Mouse (Mus musculus): ENCODE data around the gene Epha6. TPM values are rescaled to one million over a fixed set of nuclear protein-coding genes. Genes with fewer than 3 reads are reported as not detected.

The Epha6 gene
- polyA plus RNA-seq, 1 experiment from 2014 or later = 9.1 TPM

DNA sequence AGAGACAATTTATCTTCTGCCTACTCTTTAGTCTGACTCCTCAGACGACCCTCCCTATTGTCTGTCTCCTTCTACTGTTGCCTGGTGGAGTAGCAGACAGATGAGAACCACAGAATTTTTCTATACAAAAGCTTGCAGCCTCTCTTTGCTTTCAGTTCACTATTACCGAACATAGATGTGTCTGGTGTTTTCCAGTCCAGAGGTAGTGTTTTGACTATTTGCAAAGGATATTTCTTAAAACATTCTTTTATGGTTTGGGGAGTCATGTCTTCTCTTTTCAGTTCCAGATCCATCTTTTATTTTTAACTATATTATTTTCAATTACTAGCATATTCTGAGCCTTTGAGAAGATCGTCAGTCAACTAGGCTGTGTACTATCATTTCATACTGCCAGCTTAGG, 989.7 kb downstream of the Epha6 start:
- H3K36me3 ChIP-seq (ENCODE audit: control insufficient read depth, insufficient read depth, low read length) = no peaks in the 10 kb centered on the region
- 72% methylated on average over 3 of the region's 3 CpGs for WGBS
- no peak overlapping the region for H3K9ac ChIP-seq (ENCODE audit: low read depth, low read length)
- no peak for ATAC-seq
- no peak overlapping the region for H3K27ac ChIP-seq (ENCODE audit: low read depth, low read length)
- no peaks in the 10 kb centered on the region for H3K4me1 ChIP-seq (ENCODE audit: control insufficient read depth, insufficient read depth, low read depth, low read length)
- H3K4me3 ChIP-seq (ENCODE audit: low read length) = no peak overlapping the region
- no peaks in the 10 kb centered on the region for H3K27me3 ChIP-seq (replicated peaks; ENCODE audit: control insufficient read depth, insufficient read depth, low read length)
- H3K9me3 ChIP-seq (ENCODE audit: control insufficient read depth, low read length) = no peaks in the 10 kb centered on the region
- H3K4me2 ChIP-seq (ENCODE audit: low read length) = no peak overlapping the region

DNA sequence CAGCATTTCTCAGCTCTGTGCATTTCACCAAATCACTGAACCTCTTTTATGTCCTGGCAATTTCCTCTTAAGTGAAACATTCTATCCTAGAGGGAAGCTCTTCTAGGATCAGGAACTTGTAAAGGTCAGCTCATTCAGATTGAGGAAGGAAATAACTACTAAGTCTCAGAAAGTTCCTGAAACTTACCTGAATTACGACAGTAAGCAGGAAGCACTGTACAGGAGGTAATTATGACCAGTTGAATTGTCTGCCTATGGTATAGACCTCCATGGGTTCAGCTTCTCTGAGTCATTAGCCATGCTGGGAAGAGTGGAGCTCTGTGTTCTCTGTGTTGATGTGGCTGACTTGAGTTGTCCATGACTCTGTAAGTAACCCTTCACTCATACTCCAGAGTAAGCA, 994.6 kb downstream of the Epha6 start:
- no peak overlapping the region for H3K9ac ChIP-seq (ENCODE audit: low read depth, low read length)
- no peaks in the 10 kb centered on the region for H3K36me3 ChIP-seq (ENCODE audit: control insufficient read depth, insufficient read depth, low read length)
- no peak overlapping the region for H3K4me2 ChIP-seq (ENCODE audit: low read length)
- H3K4me1 ChIP-seq (ENCODE audit: control insufficient read depth, insufficient read depth, low read depth, low read length) = no peaks in the 10 kb centered on the region
- no peak for ATAC-seq
- H3K4me3 ChIP-seq (ENCODE audit: low read length) = no peak overlapping the region
- no peaks in the 10 kb centered on the region for H3K27me3 ChIP-seq (replicated peaks; ENCODE audit: control insufficient read depth, insufficient read depth, low read length)
- no peak overlapping the region for H3K27ac ChIP-seq (ENCODE audit: low read depth, low read length)
- H3K9me3 ChIP-seq (ENCODE audit: control insufficient read depth, low read length) = no peaks in the 10 kb centered on the region
- 88% methylated on average over 1 of the region's 1 CpGs for WGBS

DNA sequence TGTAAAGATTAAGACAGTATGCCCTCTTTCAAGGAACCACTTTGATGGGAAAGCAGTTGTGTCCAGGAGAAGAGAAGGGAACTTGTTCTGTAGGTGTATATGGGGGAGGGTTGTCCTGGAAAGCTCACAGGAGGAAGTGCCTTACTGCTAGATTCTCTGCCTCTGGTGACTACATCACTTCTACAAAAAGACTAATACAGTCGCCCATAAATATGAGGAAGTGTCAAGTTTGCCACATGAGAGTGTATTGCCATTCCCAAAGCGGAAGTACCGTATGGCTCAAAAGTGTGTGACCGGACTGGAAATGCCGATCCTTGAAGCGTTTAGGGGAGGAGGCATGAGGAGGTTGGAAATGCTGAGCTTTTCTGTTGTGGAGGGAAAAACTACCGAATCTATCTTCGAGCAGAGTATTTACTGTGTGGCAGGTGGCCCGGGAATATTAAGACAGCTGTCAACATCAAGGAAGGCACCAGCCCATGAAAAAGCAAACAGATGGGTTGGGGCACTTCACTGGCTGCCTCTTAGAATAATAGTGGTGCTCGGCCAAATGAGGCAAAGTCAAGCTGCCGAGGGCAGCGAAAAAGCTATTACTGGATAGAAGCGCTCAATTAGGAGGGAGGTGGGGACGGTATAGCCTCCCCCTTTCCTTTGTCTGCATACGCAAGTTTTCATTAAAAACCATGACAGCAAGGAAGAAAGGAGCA, 1001.1 kb downstream of the Epha6 start:
- peak overlapping the region; percentile 44; the same call in 1 of the 2 replicates for H3K27ac ChIP-seq (ENCODE audit: low read depth, low read length)
- 22% methylated on average over 15 of the region's 15 CpGs for WGBS

More for the DNA sequence above, 1001.1 kb downstream of the Epha6 start:
- H3K4me1 ChIP-seq (ENCODE audit: control insufficient read depth, insufficient read depth, low read depth, low read length) = peaks cover 3% of the 10 kb centered on the region; the same call in 1 of the 2 replicates
- no peak overlapping the region; the same call in 1 of the 2 replicates for H3K9ac ChIP-seq (ENCODE audit: low read depth, low read length)
- ATAC-seq = peak; percentile 81
- no peaks in the 10 kb centered on the region for H3K9me3 ChIP-seq (ENCODE audit: control insufficient read depth, low read length)
- H3K27me3 ChIP-seq (replicated peaks; ENCODE audit: control insufficient read depth, insufficient read depth, low read length) = no peaks in the 10 kb centered on the region
- H3K4me2 ChIP-seq (ENCODE audit: low read length) = peak overlapping the region; percentile 64
- no peaks in the 10 kb centered on the region for H3K36me3 ChIP-seq (ENCODE audit: control insufficient read depth, insufficient read depth, low read length)
- H3K4me3 ChIP-seq (ENCODE audit: low read length) = peak overlapping the region; percentile 29

Small RNA genes within 50 kb of the gene (microRNA-seq; reads per million reads assigned to microRNA genes)
- gene Gm24755 = not detected
